Mouse (Mus musculus) adrenal gland, postnatal 25 days (tissue): ENCODE measurements around the gene Scgb2b26. TPM values are rescaled to one million over a fixed set of nuclear protein-coding genes. Genes with fewer than 3 reads are reported as not detected.
A peak's percentile ranks its signal among the peaks of the same experiment; 100 is the strongest.

Experiments used
- DNase-seq: peaks from one replicate; pipeline ENCODE4 v3.0.0; 2021; ENCODE audit warnings: mixed read lengths
- long read RNA-seq: library from polyadenylated mRNA; stranded (forward); transcript quantifications from one replicate; pipeline ENCODE4 v2.0.0, GENCODE M21; 2021
- total RNA-seq: library from RNA; stranded (reverse); gene quantifications from 2 replicates; pipeline ENCODE4 v1.2.3, GENCODE M21; 2021

Scgb2b26 gene
- not detected in 2 replicates for total RNA-seq
- long read RNA-seq: 0 reads

GRCm38 (mm10) chr7:33944940-33945339 lies at the start of gene Scgb2b26:
Scgb2b26 (minus strand) TSS chr7:33945040.
- DNase-seq: no peak

DNA sequence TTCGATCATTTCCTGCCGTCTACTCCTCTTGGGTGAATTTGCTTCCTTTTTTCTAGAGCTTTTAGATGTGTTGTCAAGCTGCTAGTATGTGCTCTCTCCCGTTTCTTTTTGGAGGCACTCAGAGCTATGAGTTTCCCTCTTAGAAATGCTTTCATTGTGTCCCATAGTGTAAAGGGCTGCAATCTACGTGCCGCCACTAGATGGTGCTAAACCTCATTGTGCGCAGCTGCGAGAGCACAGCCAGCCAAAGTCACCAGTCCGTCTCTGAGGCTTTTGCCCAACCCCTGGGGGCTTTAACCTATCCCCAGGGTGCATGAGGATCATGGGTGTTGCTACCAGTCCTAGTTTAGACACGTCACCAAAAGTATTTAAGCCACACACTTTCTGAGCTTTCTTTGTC lies 37.4 kb upstream of the Scgb2b26 start:
- peak; percentile 40 for DNase-seq

GRCm38 (mm10) chr7:33902982-33903381 lies 41.9 kb downstream of the Scgb2b26 start:
- no peak for DNase-seq

- DNase-seq: no peak
Measured at GRCm38 (mm10) chr7:33900803-33901202, 44.0 kb downstream of the Scgb2b26 start.

DNA sequence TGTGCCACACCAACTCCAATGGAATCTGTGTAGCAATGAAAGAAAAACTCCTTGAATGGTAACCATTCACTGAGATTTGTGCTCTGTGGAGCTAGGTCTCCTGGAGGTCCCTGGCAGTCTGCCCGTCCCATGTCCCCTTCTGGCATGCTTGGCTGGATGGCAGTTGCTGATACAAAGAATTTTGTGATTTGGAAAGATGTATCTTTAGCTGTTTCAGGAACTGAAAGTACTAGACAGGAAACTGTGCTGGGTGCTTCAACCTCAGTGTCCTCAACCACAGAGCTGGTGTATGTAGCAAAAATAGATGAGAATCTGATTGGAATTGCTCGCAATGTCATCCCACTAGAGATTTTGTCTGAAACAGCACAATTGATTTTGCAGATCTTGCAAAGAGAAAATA lies 44.8 kb downstream of the Scgb2b26 start:
- no peak for DNase-seq

Other genes with a start within 250 kb of the Scgb2b26 start
- gene Scgb2b24, start 205.7 kb downstream of the Scgb2b26 start, total RNA-seq: not detected in 2 replicates
- gene Scgb1b24, start 201.2 kb downstream of the Scgb2b26 start, total RNA-seq: not detected in 2 replicates
- gene Scgb2b27, start 68.9 kb upstream of the Scgb2b26 start, total RNA-seq: not detected in 2 replicates
- gene Scgb1b27, start 76.4 kb upstream of the Scgb2b26 start, total RNA-seq: not detected in 2 replicates
- not detected in 2 replicates for gene Scgb1b30, start 150.4 kb upstream of the Scgb2b26 start, total RNA-seq
- 25.7 and 30.0 TPM in 2 replicates for gene Wtip, start 188.2 kb upstream of the Scgb2b26 start, total RNA-seq
- 79.0 and 88.1 TPM in 2 replicates for gene Uba2, start 224.6 kb upstream of the Scgb2b26 start, total RNA-seq